Mouse (Mus musculus): ENCODE measurements around the gene Clec10a. TPM values are rescaled to one million over a fixed set of nuclear protein-coding genes. Genes with fewer than 3 reads are reported as not detected.

Clec10a gene
- polyA plus RNA-seq, 1 experiment from 2014 or later = 1.3 TPM

Other genes with a start within 250 kb of the Clec10a start
- 72.4 and 77.3 TPM in 2 replicates for gene Gps2, start 242.3 kb upstream of the Clec10a start, polyA plus RNA-seq (2015; fragmentation: Nextera tagmentation; extraction: Ambion mirVana)
- 1,129 and 1,134 TPM in 2 replicates for gene Eif5a, start 234.2 kb upstream of the Clec10a start, polyA plus RNA-seq (2015; fragmentation: Nextera tagmentation; extraction: Ambion mirVana)
- 4.0 and 7.1 TPM in 2 replicates for gene Ybx2, start 220.4 kb upstream of the Clec10a start, polyA plus RNA-seq (2015; fragmentation: Nextera tagmentation; extraction: Ambion mirVana)
- gene Slc2a4, start 208.0 kb upstream of the Clec10a start, polyA plus RNA-seq (2015; fragmentation: Nextera tagmentation; extraction: Ambion mirVana) = 3.9 and 4.0 TPM in 2 replicates
- gene Cldn7, start 191.4 kb upstream of the Clec10a start, polyA plus RNA-seq (2015; fragmentation: Nextera tagmentation; extraction: Ambion mirVana) = 0.38 and 0.87 TPM in 2 replicates
- gene Ctdnep1, start 175.0 kb upstream of the Clec10a start, polyA plus RNA-seq (2015; fragmentation: Nextera tagmentation; extraction: Ambion mirVana) = 22.4 and 22.7 TPM in 2 replicates
- 149 and 154 TPM in 2 replicates for gene Elp5, start 173.7 kb upstream of the Clec10a start, polyA plus RNA-seq (2015; fragmentation: Nextera tagmentation; extraction: Ambion mirVana)
- 670 and 709 TPM in 2 replicates for gene Gabarap, start 165.1 kb upstream of the Clec10a start, polyA plus RNA-seq (2015; fragmentation: Nextera tagmentation; extraction: Ambion mirVana)
- gene Phf23, start 160.4 kb upstream of the Clec10a start, polyA plus RNA-seq (2015; fragmentation: Nextera tagmentation; extraction: Ambion mirVana) = 72.9 and 74.8 TPM in 2 replicates
- 26.8 and 28.6 TPM in 2 replicates for gene Dvl2, start 155.6 kb upstream of the Clec10a start, polyA plus RNA-seq (2015; fragmentation: Nextera tagmentation; extraction: Ambion mirVana)
- gene Acadvl, start 140.8 kb upstream of the Clec10a start, polyA plus RNA-seq (2015; fragmentation: Nextera tagmentation; extraction: Ambion mirVana) = 56.9 and 59.4 TPM in 2 replicates
- 28.1 TPM in 2 replicates for gene Dlg4, start 139.3 kb upstream of the Clec10a start, polyA plus RNA-seq (2015; fragmentation: Nextera tagmentation; extraction: Ambion mirVana)
- 1.5 and 1.7 TPM in 2 replicates for gene Asgr1, start 102.1 kb upstream of the Clec10a start, polyA plus RNA-seq (2015; fragmentation: Nextera tagmentation; extraction: Ambion mirVana)
- gene Asgr2, start 63.6 kb upstream of the Clec10a start, polyA plus RNA-seq (2015; fragmentation: Nextera tagmentation; extraction: Ambion mirVana) = not detected in 2 replicates
- 0.88 and 0.95 TPM in 2 replicates for gene Mgl2, start 25.9 kb upstream of the Clec10a start, polyA plus RNA-seq (2015; fragmentation: Nextera tagmentation; extraction: Ambion mirVana)
- 3.1 and 4.6 TPM in 2 replicates for gene Slc16a11, start 56.6 kb downstream of the Clec10a start, polyA plus RNA-seq (2015; fragmentation: Nextera tagmentation; extraction: Ambion mirVana)
- gene Slc16a13, start 64.9 kb downstream of the Clec10a start, polyA plus RNA-seq (2015; fragmentation: Nextera tagmentation; extraction: Ambion mirVana) = 16.1 and 18.1 TPM in 2 replicates
- 5.0 and 5.5 TPM in 2 replicates for gene Bcl6b, start 73.6 kb downstream of the Clec10a start, polyA plus RNA-seq (2015; fragmentation: Nextera tagmentation; extraction: Ambion mirVana)
- gene 0610010K14Rik, start 81.7 kb downstream of the Clec10a start, polyA plus RNA-seq (2015; fragmentation: Nextera tagmentation; extraction: Ambion mirVana) = 193 and 201 TPM in 2 replicates
- 12.4 and 14.7 TPM in 2 replicates for gene Gm21988, start 83.6 kb downstream of the Clec10a start, polyA plus RNA-seq (2015; fragmentation: Nextera tagmentation; extraction: Ambion mirVana)
- 340 and 342 TPM in 2 replicates for gene Rnasek, start 83.6 kb downstream of the Clec10a start, polyA plus RNA-seq (2015; fragmentation: Nextera tagmentation; extraction: Ambion mirVana)
- gene Alox12, start 99.2 kb downstream of the Clec10a start, polyA plus RNA-seq (2015; fragmentation: Nextera tagmentation; extraction: Ambion mirVana) = 2.1 and 2.8 TPM in 2 replicates
- not detected in 2 replicates for gene Alox12e, start 166.4 kb downstream of the Clec10a start, polyA plus RNA-seq (2015; fragmentation: Nextera tagmentation; extraction: Ambion mirVana)
- gene Alox15, start 195.8 kb downstream of the Clec10a start, polyA plus RNA-seq (2015; fragmentation: Nextera tagmentation; extraction: Ambion mirVana) = 0.10 TPM in 1 of 2 replicates, not detected in the other

All from hindbrain, embryonic 13.5 days (tissue).